Mouse (Mus musculus) bone marrow macrophage, adult 2 months (primary cell): ENCODE data around the gene Serping1. TPM values are rescaled to one million over a fixed set of nuclear protein-coding genes. Genes with fewer than 3 reads are reported as not detected.
A peak's percentile ranks its signal among the peaks of the same experiment; 100 is the strongest.
"Not testable (repeated sequence)": the region's sequence is repeated elsewhere in the genome, so short reads cannot be mapped to it uniquely, and the experiment has no call there.

Source experiments
- H3K27ac ChIP-seq: 2 replicates; pipeline ENCODE4 v1.5.1; 2012; ENCODE audit warnings: low read depth, low read length; ENCODE audit not compliant: insufficient read depth
- H3K4me1 ChIP-seq: 2 replicates; pipeline ENCODE4 v1.6.1; 2012; ENCODE audit warnings: low read length; ENCODE audit not compliant: control insufficient read depth, insufficient read depth
- H3K4me3 ChIP-seq: 2 replicates; pipeline ENCODE4 v1.5.1; 2012; ENCODE audit warnings: mild to moderate bottlenecking, low read length, moderate library complexity; ENCODE audit not compliant: insufficient read depth
- CTCF ChIP-seq: IDR thresholded peaks from 2 replicates; pipeline ENCODE4 v1.5.1; 2012; ENCODE audit warnings: low read depth, mild to moderate bottlenecking, low read length, moderate library complexity
- POLR2A ChIP-seq: IDR thresholded peaks from 2 replicates; pipeline ENCODE4 v1.6.1; 2012; ENCODE audit warnings: mild to moderate bottlenecking, low read depth, low read length, borderline replicate concordance
- polyA plus RNA-seq: library from polyadenylated mRNA; stranded (reverse); fragments of >200 nt; gene quantifications from 2 replicates; pipeline ENCODE4 v1.2.4, GENCODE M21; 2012; ENCODE audit not compliant: missing spikeins, insufficient read depth, insufficient read length

Serping1 gene
- polyA plus RNA-seq, 1 experiment = 0.83 TPM

DNA sequence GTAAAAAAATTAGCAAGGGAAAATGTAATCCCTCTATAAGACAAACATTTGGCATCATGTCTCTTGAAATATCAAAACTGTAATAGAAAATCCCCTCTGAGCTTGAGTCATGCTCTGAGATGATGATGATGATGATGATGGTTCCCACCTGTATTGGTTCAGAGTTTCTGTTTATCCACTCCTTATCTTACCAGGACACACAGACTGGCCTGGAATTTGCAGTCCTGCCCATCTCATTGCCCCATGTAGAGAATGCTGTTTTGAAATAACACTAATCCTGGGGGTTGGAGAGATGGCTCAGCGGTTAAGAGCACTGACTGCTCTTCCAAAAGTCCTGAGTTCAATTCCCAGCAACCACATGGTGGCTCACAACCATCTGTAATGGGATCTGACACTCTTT lies 42.9 kb downstream of the Serping1 start:
- H3K4me3 ChIP-seq = no peak overlapping the region

GRCm38 (mm10) chr2:84731206-84731605 lies 44.0 kb downstream of the Serping1 start:
- Histone ChIP-seq H3K4me1 (peaks cover 13% of the 10 kb centered on the region), H3K27ac (no peak overlapping the region), H3K4me3 (no peak overlapping the region)
- TF ChIP-seq CTCF (no peak), POLR2A (no peak)

More for the DNA sequence above, 42.9 kb downstream of the Serping1 start:
- H3K27ac ChIP-seq = no peak overlapping the region
- TF ChIP-seq POLR2A (no peak), CTCF (no peak)
- H3K4me1 ChIP-seq = peaks cover 13% of the 10 kb centered on the region

DNA sequence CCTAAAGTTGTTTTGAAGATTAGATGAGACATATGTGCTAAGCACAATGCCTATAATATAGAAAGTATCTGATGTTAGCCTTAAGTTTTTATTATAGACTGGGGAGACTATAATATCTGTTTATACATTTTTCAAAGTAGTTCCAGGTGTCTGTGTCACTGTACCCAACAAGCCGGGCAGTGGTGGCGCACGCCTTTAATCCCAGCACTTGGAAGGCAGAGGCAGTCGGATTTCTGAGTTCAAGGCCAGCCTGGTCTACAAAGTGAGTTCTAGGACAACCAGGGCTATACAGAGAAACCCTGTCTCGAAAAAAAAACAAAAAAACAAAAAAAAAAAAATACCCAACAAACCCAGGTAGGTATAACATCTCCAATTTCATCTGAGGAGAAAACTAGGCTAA lies 47.1 kb downstream of the Serping1 start:
- H3K27ac ChIP-seq, H3K4me3 ChIP-seq: not testable (repeated sequence)
- peaks cover 10% of the 10 kb centered on the region for H3K4me1 ChIP-seq

DNA sequence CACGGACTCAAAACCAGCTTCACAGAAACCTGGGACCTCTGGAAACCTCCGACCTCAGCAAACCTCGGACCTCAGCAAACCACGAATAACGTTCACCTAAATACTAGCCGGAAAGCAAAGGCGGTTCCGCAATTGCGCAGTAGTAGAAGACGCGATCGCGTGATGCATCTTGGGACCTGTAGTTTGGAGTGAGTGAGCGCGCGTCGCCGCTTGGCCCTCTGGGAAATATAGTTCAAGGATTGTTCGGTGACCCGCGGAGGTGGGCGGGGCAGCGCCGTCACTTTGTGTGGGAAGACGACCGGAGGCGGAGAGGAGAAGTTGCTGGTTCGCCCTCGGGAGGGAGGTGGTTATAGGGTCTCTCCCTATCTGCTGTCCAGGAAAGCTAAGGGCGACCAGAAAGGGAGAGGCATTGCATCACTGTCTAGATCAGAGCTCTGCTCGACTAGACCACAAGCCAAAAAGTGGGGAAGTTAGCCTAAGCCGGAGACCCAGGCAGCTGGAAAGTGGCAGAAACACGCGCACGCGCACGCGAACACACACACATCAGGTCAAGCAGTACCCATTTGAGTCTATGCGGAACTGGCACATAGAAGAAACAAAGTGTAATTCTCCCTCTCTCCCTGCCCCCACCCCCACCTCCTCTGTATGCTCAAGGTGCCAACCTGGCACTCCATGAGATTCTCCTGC lies 47.9 kb downstream of the Serping1 start, which contains the start of gene Clp1:
TSS of gene Clp1 (minus strand) at position 179 of the 687 bp plus-strand sequence.
- TF ChIP-seq CTCF (no peak), POLR2A (no peak; the same call in 1 of the 2 replicates)
- peak within 1 kb of the TSS; percentile 89 for H3K27ac ChIP-seq

GRCm38 (mm10) chr2:84726716-84727115 lies 48.5 kb downstream of the Serping1 start:
- TF ChIP-seq POLR2A = no peak
- TF ChIP-seq CTCF = no peak
- H3K4me3 ChIP-seq = peak overlapping the region; percentile 68
- no peak overlapping the region; the same call in 1 of the 2 replicates for H3K27ac ChIP-seq
- H3K4me1 ChIP-seq = peaks cover 9% of the 10 kb centered on the region

More for the DNA sequence above, 47.9 kb downstream of the Serping1 start, which contains the start of gene Clp1:
- peak within 1 kb of the TSS; percentile 68 for H3K4me3 ChIP-seq
- peaks cover 9% of the 10 kb centered on the region for H3K4me1 ChIP-seq

- Histone ChIP-seq H3K4me1 (peaks cover 9% of the 10 kb centered on the region), H3K4me3 (peak overlapping the region; percentile 68), H3K27ac (no peak overlapping the region)
- TF ChIP-seq CTCF = no peak
- no peak for TF ChIP-seq POLR2A
These were observed 49.5 kb downstream of the Serping1 start for GRCm38 (mm10) chr2:84725770-84726169.

GRCm38 (mm10) chr2:84723856-84724255 lies 51.4 kb downstream of the Serping1 start:
- no peak overlapping the region for H3K4me3 ChIP-seq
- TF ChIP-seq CTCF (no peak), POLR2A (no peak)
- H3K4me1 ChIP-seq = peaks cover 9% of the 10 kb centered on the region
- H3K27ac ChIP-seq = no peak overlapping the region

GRCm38 (mm10) chr2:84721182-84721581 lies 54.1 kb downstream of the Serping1 start:
- Histone ChIP-seq H3K27ac (no peak overlapping the region), H3K4me3 (no peak overlapping the region), H3K4me1 (peaks cover 14% of the 10 kb centered on the region)
- TF ChIP-seq CTCF (no peak), POLR2A (no peak)

GRCm38 (mm10) chr2:84720718-84721117 lies 54.5 kb downstream of the Serping1 start:
- Histone ChIP-seq H3K27ac (no peak overlapping the region), H3K4me1 (peaks cover 10% of the 10 kb centered on the region), H3K4me3 (no peak overlapping the region)
- TF ChIP-seq POLR2A (no peak), CTCF (no peak)

GRCm38 (mm10) chr2:84717357-84717756 lies 57.9 kb downstream of the Serping1 start:
- Histone ChIP-seq H3K4me3 (no peak overlapping the region), H3K27ac (no peak overlapping the region), H3K4me1 (peaks cover 8% of the 10 kb centered on the region)
- no peak for TF ChIP-seq POLR2A
- no peak for TF ChIP-seq CTCF
